Mouse (Mus musculus) layer of hippocampus, postnatal 10 days (tissue): ENCODE measurements at regions not wholly inside any gene's neighbourhood (a gene's known extent, or its start where the extent isn't known, plus 50 kb on each side); places are given as distances from the start of the nearest gene placed in this dataset.

ENCODE experiments used
- DNase-seq, 2 experiments: peaks; one replicate each; pipeline ENCODE4 v3.0.0; 2021; ENCODE audit warnings: low spot score in 2 of 2
- microRNA-seq, 2 experiments: library from miRNA; unstranded; fragments of <30 nt; microRNA quantifications; one replicate each; pipeline ENCODE4 v1.2.0; 2021

DNA sequence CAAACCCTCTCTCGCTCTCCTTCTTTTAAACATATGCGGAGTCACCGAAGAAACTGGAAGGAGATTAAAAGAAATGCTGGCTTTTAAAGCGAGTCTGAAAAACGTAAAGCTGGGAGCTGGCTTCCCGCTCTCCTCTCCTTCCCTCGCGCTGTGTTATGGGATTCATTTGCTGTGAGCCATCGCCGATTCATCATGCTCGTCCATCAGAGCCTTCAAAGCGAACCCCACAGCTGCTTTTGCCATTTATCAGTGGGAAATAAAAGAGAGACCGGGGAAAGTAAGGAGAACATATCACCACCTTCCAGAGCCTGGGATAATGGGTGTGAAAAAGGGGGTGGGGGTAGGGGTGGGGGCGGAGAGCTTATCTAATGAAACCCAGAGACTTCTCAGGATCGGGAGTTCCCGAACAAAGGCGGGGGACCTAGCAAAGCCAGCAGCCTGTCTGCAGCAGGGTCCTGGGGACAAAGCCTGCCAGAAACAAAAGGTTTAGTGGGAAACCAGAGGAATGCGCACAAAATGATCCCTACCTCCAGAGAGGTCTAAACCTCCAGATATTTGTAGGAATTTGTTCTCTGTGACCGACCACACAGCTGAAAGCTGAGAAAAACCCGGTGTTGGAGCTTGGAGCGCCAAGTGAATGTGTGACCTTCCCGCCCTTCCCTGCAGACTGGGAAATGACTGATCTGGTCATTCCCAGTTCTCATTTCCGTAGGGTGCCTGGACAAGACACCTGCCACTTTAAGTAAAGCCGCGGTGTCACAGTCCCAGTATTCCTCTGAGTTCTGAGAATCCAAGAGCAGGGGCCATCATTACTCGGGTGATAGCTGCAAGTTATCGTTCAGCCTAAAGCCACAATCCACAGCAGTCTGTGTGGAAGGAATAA is 73.9 kb upstream of the Lrig1 start:
- no peak for DNase-seq

DNA sequence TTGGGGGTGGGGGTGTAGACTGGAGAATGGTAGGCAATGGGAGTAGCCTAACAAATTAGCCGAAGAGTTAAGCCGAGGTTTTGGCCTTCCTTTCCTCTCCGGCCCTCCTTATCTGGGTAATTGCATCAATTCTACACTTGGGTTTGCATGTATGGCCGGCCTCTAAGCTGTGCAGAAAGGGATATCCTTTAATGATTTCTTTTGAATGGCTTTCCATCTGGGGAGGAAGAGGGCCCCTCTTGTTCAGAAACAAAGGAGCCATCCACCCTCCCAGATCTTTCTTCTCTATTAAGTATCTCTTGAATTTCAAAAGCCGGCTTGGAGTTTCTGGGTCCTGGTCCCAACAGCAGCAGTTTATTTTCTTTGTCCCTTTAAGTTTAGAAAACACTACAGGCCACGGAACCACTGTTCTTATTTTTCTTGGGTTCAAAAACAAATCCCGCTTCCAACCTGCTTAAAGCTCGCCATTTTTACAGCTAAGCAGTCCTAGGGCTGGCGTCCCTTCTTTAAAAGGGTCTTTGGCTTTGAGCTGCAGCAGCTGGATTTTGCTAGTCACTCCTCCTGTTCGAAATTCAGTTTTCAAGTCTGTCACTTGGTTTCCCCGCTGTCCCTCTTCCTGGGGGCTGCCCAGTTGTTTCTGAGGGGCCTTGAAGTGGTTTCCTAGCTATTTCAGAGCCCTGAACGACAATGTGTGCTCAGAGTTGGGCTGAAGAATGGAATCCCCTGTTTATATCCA is 73.1 kb upstream of the Lrig1 start:
- DNase-seq: no peak

DNA sequence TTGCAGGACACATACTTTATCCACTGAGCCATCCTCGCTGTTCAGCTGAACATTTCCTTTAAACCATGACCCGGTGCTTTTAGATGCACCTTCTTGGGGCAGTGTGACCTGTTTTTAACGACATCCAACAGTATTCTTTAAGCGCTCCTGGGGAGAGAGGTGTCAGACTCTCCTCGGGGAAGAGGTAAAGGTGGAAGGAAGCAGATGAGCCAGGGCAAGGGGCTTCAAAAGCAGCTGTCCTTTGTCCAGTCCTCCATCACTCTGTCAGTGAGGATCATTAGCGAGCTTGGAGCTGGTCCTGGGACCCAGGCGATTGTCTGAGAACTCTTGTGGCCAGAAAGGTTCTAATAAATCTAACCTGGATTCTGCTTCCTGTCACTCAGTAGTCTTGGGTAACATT is 72.4 kb upstream of the Lrig1 start:
- no peak for DNase-seq

DNA sequence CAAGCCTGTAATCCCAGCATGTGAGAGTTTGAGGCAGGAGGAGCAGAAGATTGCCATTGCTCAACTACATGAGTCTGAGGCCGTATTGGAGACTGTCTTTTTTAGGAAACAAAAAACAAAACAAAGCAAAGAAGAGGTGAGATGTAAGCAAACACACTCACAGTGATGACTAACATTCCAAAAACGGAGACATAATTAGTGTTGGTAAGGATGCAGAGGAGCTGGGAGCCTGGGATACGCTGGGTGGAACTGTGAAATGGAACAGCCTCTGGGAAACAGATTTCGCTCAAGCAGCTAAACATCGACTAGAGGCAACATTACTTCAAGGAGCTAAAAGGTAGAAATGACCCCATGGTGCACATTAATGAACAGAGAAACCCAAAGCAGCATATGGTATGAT is 68.3 kb upstream of the Lrig1 start:
- no peak for DNase-seq

DNA sequence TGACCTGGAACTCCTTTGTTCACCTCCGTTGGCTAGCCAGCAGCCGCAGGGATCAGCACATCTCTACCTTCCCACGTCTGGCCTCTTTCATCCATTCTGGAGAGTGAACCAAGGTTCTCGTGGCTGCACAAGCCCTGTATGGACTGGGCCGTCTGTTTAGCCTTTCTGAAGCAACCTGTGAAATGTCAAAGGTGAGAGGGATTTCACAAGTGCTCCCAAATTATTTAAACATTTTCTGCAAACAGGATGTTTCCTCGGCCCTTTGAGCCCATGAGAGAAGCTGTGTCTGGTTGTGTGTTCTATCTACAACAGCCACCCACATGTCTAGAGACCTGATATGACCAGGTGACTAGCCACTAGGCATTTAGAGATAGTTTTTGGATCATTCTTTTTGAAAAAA is 65.8 kb upstream of the Lrig1 start:
- no peak for DNase-seq

DNA sequence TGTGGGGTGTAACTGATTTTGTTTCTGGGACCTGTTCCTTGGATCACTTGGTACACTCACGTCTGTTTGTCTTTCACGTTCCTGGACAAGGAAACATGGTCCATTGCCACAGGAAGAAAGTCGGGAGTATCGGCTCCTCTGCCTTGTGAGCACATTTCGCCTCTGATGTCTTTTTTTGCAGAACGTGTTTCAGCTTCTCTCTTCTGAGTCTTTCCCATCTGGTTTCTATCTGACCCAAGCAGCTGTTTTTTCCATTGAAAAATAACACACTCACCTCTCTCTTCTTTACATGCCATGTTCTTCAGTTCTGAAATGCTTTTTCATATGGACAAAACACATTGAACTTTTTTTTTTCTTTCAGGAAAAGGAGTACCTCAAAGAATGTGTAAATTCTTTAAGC is 61.4 kb upstream of the Lrig1 start:
- DNase-seq: no peak

DNA sequence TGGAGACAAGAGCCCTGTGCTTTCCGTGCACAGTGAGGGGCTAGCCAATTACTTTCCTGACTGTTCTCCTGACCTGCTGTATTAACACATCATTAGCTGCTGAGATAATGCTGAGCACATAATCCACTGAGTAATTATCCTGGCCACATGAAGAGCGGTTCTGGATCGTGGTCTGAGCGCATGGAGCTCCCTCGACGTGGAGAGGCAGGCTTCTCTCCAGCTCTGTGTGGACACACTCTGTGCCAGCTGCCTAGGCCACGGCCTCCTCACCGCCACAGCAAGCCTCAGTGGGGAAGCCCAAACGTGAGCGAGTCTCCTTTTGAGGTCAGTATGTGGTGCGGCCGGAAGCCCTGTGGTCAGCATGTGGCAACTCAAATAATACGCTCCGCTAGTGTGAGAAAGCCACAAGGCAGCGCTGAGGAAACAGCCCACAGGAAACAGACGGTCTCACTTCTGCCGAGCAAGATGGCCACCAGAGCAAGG is 60.7 kb upstream of the Lrig1 start:
- DNase-seq: no peak

DNA sequence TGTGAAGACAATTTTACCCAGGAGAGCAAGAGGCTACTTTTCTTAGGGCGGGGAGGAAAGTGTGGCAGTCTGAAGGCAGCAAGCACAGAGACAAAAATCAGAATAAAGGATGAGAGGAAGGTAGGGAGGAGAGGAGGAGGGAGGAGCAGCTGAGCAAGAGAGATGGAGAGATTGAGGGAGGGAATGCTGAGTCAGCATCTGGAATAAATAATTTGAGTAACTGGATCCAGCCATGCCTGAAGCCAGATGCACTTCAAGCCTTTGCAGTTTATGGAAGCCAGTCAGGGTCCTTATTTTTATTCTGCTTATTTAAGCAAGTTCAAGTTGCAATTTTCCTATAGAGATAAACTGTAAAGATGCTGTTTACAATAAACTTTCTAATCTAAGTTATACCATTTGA is 59.7 kb upstream of the Lrig1 start:
- DNase-seq: no peak

DNA sequence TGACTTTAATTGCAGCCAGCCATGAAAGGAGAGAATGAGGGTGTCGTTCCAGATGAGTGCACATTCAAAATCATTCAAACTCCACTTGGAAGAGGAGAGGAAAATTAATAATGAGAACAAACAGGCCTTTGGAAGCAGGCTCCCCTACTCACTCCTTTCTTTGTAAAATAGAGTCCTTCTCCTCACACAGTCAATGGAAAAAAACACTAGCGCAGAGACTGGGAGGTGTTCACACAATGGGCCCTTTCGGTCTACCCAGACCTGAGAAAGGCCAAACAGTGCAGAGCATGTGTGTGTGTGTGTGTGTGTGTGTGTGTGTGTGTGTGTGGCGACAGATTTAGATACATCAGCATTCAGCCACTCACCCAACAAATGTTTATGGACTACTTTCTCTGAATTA is 56.0 kb upstream of the Lrig1 start:
- no peak for DNase-seq

DNA sequence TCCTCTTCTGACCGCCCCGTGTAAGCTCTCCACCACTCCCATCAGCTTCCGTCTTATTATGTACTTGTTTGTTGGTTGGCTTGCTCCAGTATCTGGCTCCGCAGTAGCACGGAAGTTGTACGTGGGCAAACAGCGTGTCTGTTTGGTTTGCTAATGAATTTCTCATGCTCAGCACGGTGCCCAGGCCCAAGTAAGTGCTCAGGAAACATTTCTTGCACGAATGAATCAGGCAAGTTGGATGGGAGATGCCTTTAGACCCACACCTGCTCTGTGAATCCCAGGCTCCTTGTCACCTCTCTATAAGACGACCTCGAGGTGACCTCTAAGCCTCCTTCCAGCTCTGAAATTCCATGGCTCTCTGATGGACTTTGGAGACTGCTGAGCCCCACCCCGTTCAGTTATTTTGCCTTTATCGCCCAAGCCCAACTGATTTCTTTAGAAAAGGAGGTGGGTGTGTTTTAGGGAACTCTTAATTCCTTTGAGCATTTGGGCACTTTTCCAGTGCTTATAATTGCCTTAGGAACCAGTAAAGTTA is 55.4 kb upstream of the Lrig1 start:
- no peak for DNase-seq

DNA sequence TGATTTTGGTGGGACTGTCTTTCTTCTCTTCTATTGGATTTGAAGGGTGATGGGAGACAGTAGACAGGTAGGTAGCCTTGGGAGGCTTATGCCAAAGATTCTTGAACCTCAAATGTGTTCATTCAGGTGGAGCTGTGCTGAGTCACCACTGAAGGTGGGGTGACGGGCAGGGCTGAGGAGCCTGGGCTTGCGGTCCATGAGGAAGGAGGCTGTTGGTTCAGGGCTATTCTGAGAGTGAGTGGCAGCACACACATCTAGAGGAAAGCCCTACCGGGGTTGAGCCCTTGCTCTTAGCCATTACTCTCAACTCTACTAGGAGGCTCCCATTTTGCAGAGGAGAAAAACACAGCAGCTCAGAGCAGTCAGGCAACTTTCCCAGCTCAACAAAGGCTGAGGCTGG is 54.6 kb upstream of the Lrig1 start:
- DNase-seq: no peak

DNA sequence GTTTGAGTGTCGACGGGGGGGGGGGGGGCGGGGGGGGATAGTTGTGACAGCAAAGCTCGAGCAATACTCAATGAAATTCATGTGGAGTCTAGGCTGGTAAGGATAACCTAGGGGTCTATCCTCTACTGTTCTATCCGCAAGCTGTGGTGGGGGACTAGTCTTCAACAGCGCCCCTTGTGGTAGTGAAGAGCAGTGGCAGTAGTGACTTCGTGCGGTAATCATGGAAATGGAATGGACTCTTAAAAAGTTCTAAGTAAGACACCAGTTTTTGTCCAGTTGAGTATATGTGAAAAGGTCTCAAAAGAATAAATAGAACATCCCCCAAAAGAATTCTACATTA is 51.1 kb upstream of the Lrig1 start:
- peak in 1 of 2 experiments; percentile 21 for DNase-seq

DNA sequence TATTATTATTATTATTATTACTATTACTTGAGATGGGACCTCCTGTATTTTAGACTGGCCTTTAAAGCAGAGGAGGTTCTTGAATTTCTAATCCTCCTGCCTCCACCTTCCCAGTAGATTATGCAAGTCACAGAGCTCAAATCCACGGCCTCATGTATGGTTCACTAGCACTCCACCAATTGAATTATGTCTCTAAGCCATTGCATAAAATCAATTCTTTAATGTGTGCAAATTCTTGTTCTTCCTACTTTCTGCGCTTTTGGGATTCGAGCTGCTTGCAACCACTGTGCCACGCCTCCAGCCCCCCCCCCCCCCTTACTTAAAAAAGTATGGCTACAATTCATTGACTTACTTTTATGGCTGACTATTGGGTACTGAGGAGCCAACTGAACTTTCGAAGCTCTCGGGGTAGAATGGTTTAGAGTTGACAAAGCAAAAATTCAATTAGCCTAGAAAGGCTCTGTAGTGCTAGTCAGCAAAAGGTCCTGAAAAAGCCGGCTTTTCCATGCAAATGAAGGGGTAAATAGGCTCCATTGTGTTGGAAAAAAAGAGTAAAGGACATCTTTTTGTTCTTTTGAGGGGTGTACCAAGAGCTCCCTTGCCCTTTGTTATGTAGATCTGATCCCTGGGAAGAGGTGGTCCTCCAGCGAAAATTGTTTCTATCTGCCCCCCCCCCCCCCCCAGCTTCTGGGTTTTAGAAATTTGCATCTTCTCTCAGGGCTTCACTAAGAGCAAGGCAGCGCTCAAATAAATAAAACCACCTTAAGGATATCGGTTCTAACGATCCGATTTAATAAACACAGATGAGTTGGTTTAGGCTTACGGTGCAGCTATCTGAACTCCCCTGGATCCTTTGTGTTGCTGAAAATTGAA is 50.5 kb upstream of the Lrig1 start:
- no peak for DNase-seq

Small RNA genes in the stretch of these regions (microRNA-seq; reads per million reads assigned to microRNA genes)
- 0 reads per million in 2 experiments for gene Gm23364
